Mouse (Mus musculus) bone marrow, adult 2 months (tissue): ENCODE measurements around the gene Fto. TPM values are rescaled to one million over a fixed set of nuclear protein-coding genes. Genes with fewer than 3 reads are reported as not detected.

Source experiments
- H3K27ac ChIP-seq: fragments of 200-500 bp; 2 replicates; pipeline ENCODE4 v1.5.1; 2012; ENCODE audit warnings: low read depth, mild to moderate bottlenecking, control low read depth, inconsistent platforms, low read length; ENCODE audit not compliant: control insufficient read depth, poor library complexity, insufficient read depth
- H3K4me1 ChIP-seq: fragments of 200-500 bp; 2 replicates; pipeline ENCODE4 v1.6.1; 2011; ENCODE audit warnings: low read length; ENCODE audit not compliant: control insufficient read depth, insufficient read depth
- H3K4me3 ChIP-seq: fragments of 200-500 bp; replicated peaks from 2 replicates; pipeline ENCODE3; 2011; ENCODE audit warnings: mild to moderate bottlenecking, low read depth, low read length, control low read depth; ENCODE audit not compliant: control insufficient read depth
- CTCF ChIP-seq: fragments of 200-500 bp; IDR thresholded peaks from 2 replicates; pipeline ENCODE4 v1.5.1; 2011; ENCODE audit warnings: low read length, control low read depth; ENCODE audit not compliant: control insufficient read depth, insufficient read depth
- POLR2A ChIP-seq: fragments of 200-500 bp; IDR thresholded peaks from 2 replicates; pipeline ENCODE4 v1.6.1; 2011; ENCODE audit warnings: low read depth, mild to moderate bottlenecking, control low read depth, low read length, borderline replicate concordance; ENCODE audit not compliant: control insufficient read depth
- WGBS: fragments of 180-500 bp; shearing (Covaris S2); methylation state at CpG from one replicate; pipeline ENCODE4 v1.1.7; 2018; 5-methylcytosine and 5-hydroxymethylcytosine counted together
- polyA plus RNA-seq: library from polyadenylated mRNA; stranded (reverse); fragments of >200 nt; gene quantifications from 2 replicates; pipeline ENCODE4 v1.2.4, GENCODE M21; 2011; ENCODE audit warnings: low replicate concordance; ENCODE audit not compliant: missing spikeins, insufficient read depth, insufficient read length

The Fto gene
- polyA plus RNA-seq, 1 experiment = 11.4 TPM

GRCm38 (mm10) chr8:91371995-91372394 lies 58.7 kb downstream of the Fto start:
- Histone ChIP-seq H3K27ac (no peak overlapping the region), H3K4me1 (peaks cover 3% of the 10 kb centered on the region; the same call in 1 of the 2 replicates), H3K4me3 (no peak overlapping the region)
- TF ChIP-seq POLR2A = no peak
- no peak for TF ChIP-seq CTCF
- WGBS = 69% methylated on average over 4 of the region's 4 CpGs

- Histone ChIP-seq H3K4me3 (no peak overlapping the region), H3K27ac (no peak overlapping the region), H3K4me1 (peaks cover 3% of the 10 kb centered on the region; the same call in 1 of the 2 replicates)
- TF ChIP-seq CTCF = no peak
- no peak for TF ChIP-seq POLR2A
- 77% methylated on average over 9 of the region's 9 CpGs for WGBS
These were observed 59.7 kb downstream of the Fto start for GRCm38 (mm10) chr8:91372780-91373577.

GRCm38 (mm10) chr8:91375054-91375938 lies 62.0 kb downstream of the Fto start:
- Histone ChIP-seq H3K27ac (no peak overlapping the region), H3K4me1 (peaks cover 3% of the 10 kb centered on the region; the same call in 1 of the 2 replicates), H3K4me3 (no peak overlapping the region)
- WGBS = 83% methylated on average over 20 of the region's 20 CpGs
- TF ChIP-seq CTCF = no peak
- no peak for TF ChIP-seq POLR2A

- TF ChIP-seq CTCF (no peak), POLR2A (peak; percentile 38; the same call in 1 of the 2 replicates)
- Histone ChIP-seq H3K4me1 (peaks cover 1% of the 10 kb centered on the region; the same call in 1 of the 2 replicates), H3K4me3 (no peak overlapping the region), H3K27ac (peak overlapping the region; percentile 42)
- WGBS = 32% methylated on average over 11 of the region's 11 CpGs
These were observed 63.5 kb downstream of the Fto start for GRCm38 (mm10) chr8:91376785-91377184.

GRCm38 (mm10) chr8:91377275-91377674 lies 64.0 kb downstream of the Fto start:
- 61% methylated on average over 6 of the region's 6 CpGs for WGBS

GRCm38 (mm10) chr8:91378846-91379499 lies 65.6 kb downstream of the Fto start:
- TF ChIP-seq CTCF (peak; percentile 74), POLR2A (no peak)
- H3K27ac ChIP-seq = no peak overlapping the region
- H3K4me1 ChIP-seq = peaks cover 1% of the 10 kb centered on the region; the same call in 1 of the 2 replicates
- H3K4me3 ChIP-seq = no peak overlapping the region
- WGBS = 82% methylated on average over 13 of the region's 13 CpGs

More at GRCm38 (mm10) chr8:91377275-91377674, 64.0 kb downstream of the Fto start:
- peaks cover 1% of the 10 kb centered on the region; the same call in 1 of the 2 replicates for H3K4me1 ChIP-seq
- no peak overlapping the region for H3K4me3 ChIP-seq
- no peak overlapping the region for H3K27ac ChIP-seq
- TF ChIP-seq CTCF (no peak), POLR2A (no peak)

GRCm38 (mm10) chr8:91380796-91381542 lies 67.6 kb downstream of the Fto start:
- Histone ChIP-seq H3K27ac (no peak overlapping the region), H3K4me3 (no peak overlapping the region), H3K4me1 (peaks cover 1% of the 10 kb centered on the region; the same call in 1 of the 2 replicates)
- 62% methylated on average over 10 of the region's 10 CpGs for WGBS
- TF ChIP-seq CTCF (no peak), POLR2A (no peak)
